Mouse (Mus musculus) telencephalon, adult 2 months (tissue): ENCODE measurements around the gene Purb.
A peak's percentile ranks its signal among the peaks of the same experiment; 100 is the strongest.
"Not testable (repeated sequence)": the region's sequence is repeated elsewhere in the genome, so short reads cannot be mapped to it uniquely, and the experiment has no call there.

Experiments
- DNase-seq: peaks from one replicate; pipeline ENCODE4 v3.0.0-alpha.2; 2011; ENCODE audit warnings: low read depth, low spot score

Purb gene

GRCm38 (mm10) chr11:6484244-6484959, 8.7 kb upstream of the Purb start:
- DNase-seq, result no peak

GRCm38 (mm10) chr11:6483103-6483502, 7.4 kb upstream of the Purb start:
- no peak for DNase-seq

GRCm38 (mm10) chr11:6481669-6482185, 6.0 kb upstream of the Purb start:
- no peak for DNase-seq

GRCm38 (mm10) chr11:6480681-6481405, 5.1 kb upstream of the Purb start:
- peak; percentile 17 for DNase-seq

GRCm38 (mm10) chr11:6480191-6480590, 4.5 kb upstream of the Purb start:
- DNase-seq, result no peak

DNA sequence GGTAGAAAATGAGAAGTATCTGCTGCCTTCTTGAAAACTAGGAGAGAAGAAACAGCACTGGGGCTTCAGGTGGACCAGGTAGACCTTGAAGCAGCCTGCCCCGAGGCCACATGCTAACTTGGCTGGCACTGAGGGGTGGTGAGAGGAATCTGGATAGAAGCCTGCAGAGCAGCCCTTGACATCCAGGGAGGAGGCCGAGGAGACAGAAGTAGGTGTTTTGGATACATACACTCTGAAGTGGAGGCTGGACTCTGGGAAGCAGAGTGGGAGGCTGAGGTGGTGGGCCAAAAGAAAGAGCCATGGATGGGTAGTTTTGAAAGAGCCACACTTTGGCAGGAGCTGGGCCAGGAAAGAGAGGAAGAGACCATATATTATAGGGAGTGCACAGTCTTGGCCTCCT, 3.5 kb upstream of the Purb start:
- DNase-seq, result no peak

GRCm38 (mm10) chr11:6477350-6477749, 1.6 kb upstream of the Purb start:
- no peak for DNase-seq

GRCm38 (mm10) chr11:6476876-6477275, 1.2 kb upstream of the Purb start:
- DNase-seq, result no peak

DNA sequence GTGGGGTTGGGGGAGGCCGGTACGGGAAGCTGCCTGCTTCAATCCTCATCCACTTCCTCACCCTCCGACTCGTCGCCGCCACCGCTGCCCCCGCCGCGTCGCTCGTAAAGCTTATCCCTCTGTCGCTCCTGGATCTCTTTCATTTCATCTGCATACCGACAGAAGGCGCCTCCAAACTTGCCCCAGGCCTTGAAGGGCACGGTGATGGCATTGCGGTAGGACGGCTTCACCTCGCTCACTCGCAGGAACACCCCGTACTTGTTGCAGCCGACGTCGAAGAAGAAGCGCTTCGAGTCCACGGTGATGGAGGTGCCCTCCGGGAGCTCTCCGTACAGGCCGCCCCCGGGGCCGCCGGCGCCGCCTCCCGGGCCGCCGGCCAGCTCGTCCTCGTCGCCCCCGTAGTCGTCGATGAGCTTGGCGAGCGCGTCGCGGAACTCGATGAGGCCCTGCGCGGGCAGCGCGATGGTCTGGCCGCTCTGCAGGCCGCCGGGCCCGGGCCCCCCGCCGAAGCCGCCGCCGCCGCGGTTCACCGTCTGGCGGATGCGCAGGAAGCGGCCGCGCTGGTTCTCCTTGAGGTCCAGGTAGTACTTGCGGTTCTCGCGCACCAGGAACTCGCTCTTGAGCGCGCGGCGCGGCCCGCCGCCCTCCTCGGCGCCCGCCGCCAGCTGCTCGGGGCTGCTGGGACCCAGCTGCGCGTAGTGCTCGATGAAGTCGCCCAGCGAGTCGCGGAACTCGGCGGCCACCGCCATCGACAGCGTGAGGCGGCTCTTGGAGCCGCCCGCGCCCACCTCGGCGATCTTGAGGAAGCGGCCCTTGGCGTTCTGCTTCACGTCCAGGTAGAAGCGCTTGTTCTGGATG, 614 bp downstream of the Purb start:
- DNase-seq, result peak; percentile 21

DNA sequence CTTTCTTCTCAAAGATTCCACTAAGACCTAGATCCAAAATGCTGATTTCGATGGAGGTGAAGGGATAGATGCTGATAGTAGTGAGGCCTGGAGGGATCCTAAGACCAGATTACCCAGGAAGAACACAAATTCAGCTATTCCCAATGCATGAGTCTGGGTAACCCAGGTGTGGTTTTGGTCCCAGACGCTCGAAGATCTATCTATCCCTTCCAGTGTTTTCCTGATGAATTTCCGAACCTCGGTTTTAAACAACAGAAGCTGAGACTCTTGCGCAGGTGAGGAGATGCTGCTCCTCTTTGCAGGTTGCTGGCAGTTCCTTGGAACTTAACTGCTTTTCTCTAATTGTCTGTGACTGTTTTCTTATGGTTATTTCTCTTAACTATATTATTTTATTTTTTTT, 1.3 kb downstream of the Purb start:
- DNase-seq, result no peak

DNA sequence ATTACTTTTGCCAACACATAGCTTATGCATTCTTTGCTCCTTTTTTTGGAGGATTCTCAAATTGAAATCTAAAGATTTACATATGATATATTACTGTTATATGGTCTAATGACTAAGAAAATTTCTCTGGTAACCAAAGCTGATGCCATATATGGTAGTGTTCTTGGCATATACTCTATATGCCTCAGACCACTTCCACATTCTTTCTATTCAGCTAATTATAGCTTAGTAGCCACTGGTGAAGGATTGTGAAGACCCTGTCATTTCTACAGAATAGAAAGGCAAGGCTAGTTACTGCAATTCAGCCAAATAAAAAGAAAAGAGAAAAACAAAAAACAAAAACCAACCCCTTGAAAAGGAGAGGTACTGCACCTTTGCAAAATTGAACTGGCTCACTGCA, 3.6 kb downstream of the Purb start:
- DNase-seq, result no peak

- DNase-seq, result no peak
Measured at GRCm38 (mm10) chr11:6471493-6471892, 4.2 kb downstream of the Purb start.

DNA sequence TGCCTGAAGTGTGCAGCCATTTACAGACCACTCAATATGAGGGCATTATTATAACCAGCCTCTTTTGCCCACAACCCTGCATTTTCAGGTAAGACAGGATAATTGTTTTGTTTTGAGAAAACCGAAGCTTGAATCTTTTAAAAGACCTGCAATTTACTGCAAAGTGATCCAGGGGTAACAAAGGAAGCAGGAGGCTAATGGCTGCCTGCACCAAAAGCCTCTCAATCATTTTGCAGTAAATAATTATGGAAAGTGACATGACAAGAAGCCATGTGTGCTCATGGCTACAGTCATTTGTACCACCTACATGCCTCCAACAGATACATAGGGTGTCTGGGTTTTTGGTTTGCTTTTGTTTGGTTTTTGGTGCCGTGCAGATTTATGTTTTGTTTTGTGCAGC, 4.7 kb downstream of the Purb start:
- no peak for DNase-seq

DNA sequence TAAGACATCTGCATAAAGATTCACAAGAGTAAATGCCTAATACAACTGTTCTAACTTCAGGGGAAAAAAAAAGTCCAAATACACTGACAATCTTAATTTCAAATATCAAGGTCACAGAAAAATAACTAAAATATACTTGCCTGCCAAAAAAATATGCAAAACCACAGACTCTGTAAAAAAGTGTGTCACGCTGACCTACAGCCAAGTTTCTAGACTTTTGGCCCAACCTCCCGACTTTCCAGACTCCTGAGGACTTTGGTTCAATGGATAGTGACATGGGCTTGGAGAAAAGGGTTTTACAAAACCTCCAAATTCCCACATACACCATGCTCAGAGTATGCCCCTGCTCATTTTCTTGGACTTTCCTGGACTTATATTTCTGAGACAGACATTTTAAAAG, 7.2 kb downstream of the Purb start:
- no peak for DNase-seq

DNA sequence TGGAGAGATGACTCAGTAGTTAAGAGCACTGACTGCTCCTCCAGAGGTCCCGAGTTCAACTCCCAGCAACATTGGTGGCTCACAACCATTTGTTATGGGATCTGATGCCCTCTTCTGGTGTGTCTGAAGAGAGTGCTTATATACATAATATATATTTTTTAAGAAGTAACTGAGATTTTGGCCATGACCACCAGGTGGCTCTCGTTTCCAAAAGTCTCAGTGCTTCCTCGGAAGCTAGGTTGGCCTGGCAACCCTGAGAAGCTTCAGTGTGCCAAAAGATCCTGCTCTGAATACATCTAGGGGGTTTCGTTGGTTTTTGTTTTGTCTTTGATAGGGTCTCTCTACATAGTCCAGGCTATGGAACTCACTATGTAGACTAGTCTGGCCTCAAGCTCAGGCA, 10.6 kb downstream of the Purb start:
- peak; percentile 74 for DNase-seq

- DNase-seq, result no peak
Measured at GRCm38 (mm10) chr11:6463159-6463837, 12.4 kb downstream of the Purb start.

GRCm38 (mm10) chr11:6456083-6456482, 19.6 kb downstream of the Purb start:
- DNase-seq, result no peak

DNA sequence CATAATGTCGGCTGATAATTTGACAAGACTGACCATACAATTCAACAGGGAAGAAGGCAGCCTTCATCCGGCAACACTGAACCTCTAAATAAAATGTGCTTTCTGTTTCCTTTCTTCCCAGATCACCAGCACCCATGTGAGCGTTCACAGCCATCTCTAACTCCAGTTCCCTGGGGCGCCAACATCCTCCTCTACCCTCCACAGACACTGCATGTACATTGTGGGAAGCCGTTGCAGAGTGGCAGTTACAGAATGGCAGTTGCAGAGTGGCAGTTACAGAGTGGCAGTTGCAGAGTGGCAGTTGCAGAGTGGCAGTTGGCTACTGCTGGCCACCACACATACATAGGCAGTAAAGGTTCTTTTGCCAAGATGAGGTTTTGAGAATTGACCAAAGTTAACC, 27.6 kb downstream of the Purb start:
- not testable (repeated sequence) for DNase-seq

GRCm38 (mm10) chr11:6447493-6447892, 28.2 kb downstream of the Purb start:
- no peak for DNase-seq

GRCm38 (mm10) chr11:6445951-6446350, 29.8 kb downstream of the Purb start:
- DNase-seq, result no peak

GRCm38 (mm10) chr11:6445441-6445840, 30.3 kb downstream of the Purb start:
- DNase-seq, result no peak
